Comparison of ENCODE assay signal across 8 mouse cellular contexts in genomic region chr9:44396684-44397411, GRCm38 (mm10). TPM values are rescaled to one million over a fixed set of nuclear protein-coding genes. Genes with fewer than 3 reads are reported as not detected.
DNase-seq lines count a peak whose midpoint lies in the region; ATAC-seq and TF ChIP-seq lines count a peak whose summit lies in the region.

Gene Slc37a4 (plus strand): TSS chr9:44396852.

- peak within 1 kb of the TSS; percentile 58 to 80 (median 64) for H3K4me3 ChIP-seq in CH12.LX (replicated peaks in 1 of 3; ENCODE audit: low read depth in 2 of 3, low read length in 2 of 3, poor library complexity in 1 of 3)
- H3K4me3 ChIP-seq in forebrain, embryonic 11.5 days (ENCODE audit: low read depth, low read length): peak within 1 kb of the TSS; percentile 73
- H3K4me3 ChIP-seq in heart, embryonic 16.5 days (ENCODE audit: low read length): peak within 1 kb of the TSS; percentile 86
- H3K4me3 ChIP-seq in liver, embryonic 15.5 days (replicated peaks): peak within 1 kb of the TSS; percentile 89
- H3K4me3 ChIP-seq in neural tube, embryonic 12.5 days: peak within 1 kb of the TSS; percentile 70

- H3K27ac ChIP-seq in CH12.LX (ENCODE audit: insufficient read depth, low read depth): peak within 1 kb of the TSS; percentile 15; the same call in 1 of the 2 replicates
- H3K27ac ChIP-seq in forebrain, embryonic 11.5 days (ENCODE audit: low read depth, low read length): 0 out of 2 replicates have a peak within 1 kb of the TSS, but pooled peaks have one; percentile 55
- peak within 1 kb of the TSS; percentile 96 for H3K27ac ChIP-seq in heart, embryonic 16.5 days (ENCODE audit: low read length)
- peak within 1 kb of the TSS; percentile 93 for H3K27ac ChIP-seq in liver, embryonic 15.5 days (replicated peaks)
- H3K27ac ChIP-seq in neural tube, embryonic 12.5 days: peak within 1 kb of the TSS; percentile 80; the same call in 1 of the 2 replicates

- peak within 1 kb of the TSS; percentile 81 for H3K4me2 ChIP-seq in CH12.LX (ENCODE audit: insufficient read depth, low read depth, poor library complexity, severe bottlenecking)
- peak within 1 kb of the TSS; percentile 95 for H3K4me2 ChIP-seq in forebrain, embryonic 11.5 days (ENCODE audit: low read depth, low read length, severe bottlenecking)
- H3K4me2 ChIP-seq in heart, embryonic 16.5 days (ENCODE audit: low read depth, low read length): peak within 1 kb of the TSS; percentile 81
- peak within 1 kb of the TSS; percentile 99 for H3K4me2 ChIP-seq in liver, embryonic 15.5 days
- peak within 1 kb of the TSS; percentile 95 for H3K4me2 ChIP-seq in neural tube, embryonic 12.5 days (replicated peaks)

- H3K4me1 ChIP-seq in CH12.LX (ENCODE audit: control insufficient read depth in 1 of 2, insufficient read depth in 2 of 2): peaks cover 10 to 71% of the 10 kb centered on the region in 2 experiments
- H3K4me1 ChIP-seq in forebrain, embryonic 11.5 days (replicated peaks; ENCODE audit: control insufficient read depth, insufficient read depth, low read length): peaks cover 10% of the 10 kb centered on the region; the same call in 1 of the 2 replicates
- peaks cover 51% of the 10 kb centered on the region for H3K4me1 ChIP-seq in heart, embryonic 16.5 days (ENCODE audit: control insufficient read depth, insufficient read depth, low read length)
- H3K4me1 ChIP-seq in liver, embryonic 15.5 days (replicated peaks): peaks cover 59% of the 10 kb centered on the region
- H3K4me1 ChIP-seq in neural tube, embryonic 12.5 days: peaks cover 22% of the 10 kb centered on the region

- H3K27me3 ChIP-seq in CH12.LX (replicated peaks): no peaks in the 10 kb centered on the region
- no peaks in the 10 kb centered on the region for H3K27me3 ChIP-seq in forebrain, embryonic 11.5 days (ENCODE audit: control insufficient read depth, insufficient read depth, low read length)
- no peaks in the 10 kb centered on the region for H3K27me3 ChIP-seq in heart, embryonic 16.5 days (ENCODE audit: control insufficient read depth, insufficient read depth, low read length)
- H3K27me3 ChIP-seq in liver, embryonic 15.5 days: no peaks in the 10 kb centered on the region
- no peaks in the 10 kb centered on the region for H3K27me3 ChIP-seq in neural tube, embryonic 12.5 days (replicated peaks)

- no peaks in the 10 kb centered on the region for H3K79me2 ChIP-seq in CH12.LX (replicated peaks; ENCODE audit: control insufficient read depth, extremely low read depth, insufficient read depth, poor library complexity, severe bottlenecking)

- TF ChIP-seq POLR2A in CH12.LX (IDR thresholded peaks at IDR 0.05; ENCODE audit: low read depth, low read length): peak; percentile 89

- peak; percentile 98 for ATAC-seq in forebrain, embryonic 11.5 days (replicated peaks; ENCODE audit: low FRiP score)
- peak; percentile 97 for ATAC-seq in heart, embryonic 16.5 days (replicated peaks; ENCODE audit: extremely low read depth, insufficient read depth, low FRiP score)
- ATAC-seq in liver, embryonic 15.5 days (ENCODE audit: insufficient read depth): peak; percentile 98
- peak; percentile 97 for ATAC-seq in neural tube, embryonic 12.5 days (ENCODE audit: low FRiP score, low read depth)

- dilution Hi-C loops in CH12.LX (cut with MboI; ENCODE audit: extremely low pct_ligation_motif_present, extremely low pct_unique_long_range_greater_than_20kb, low sequenced_read_pairs): no loop called here

- no peak for TF ChIP-seq EP300 in CH12.LX (IDR thresholded peaks at IDR 0.05; ENCODE audit: low read length)

- no peaks in the 10 kb centered on the region for H3K9me3 ChIP-seq in CH12.LX (replicated peaks; ENCODE audit: low read length)
- no peaks in the 10 kb centered on the region for H3K9me3 ChIP-seq in forebrain, embryonic 11.5 days (ENCODE audit: control insufficient read depth, low read length)
- H3K9me3 ChIP-seq in heart, embryonic 16.5 days (replicated peaks; ENCODE audit: control insufficient read depth, low read length): no peaks in the 10 kb centered on the region
- no peaks in the 10 kb centered on the region for H3K9me3 ChIP-seq in liver, embryonic 15.5 days (replicated peaks)
- no peaks in the 10 kb centered on the region for H3K9me3 ChIP-seq in neural tube, embryonic 12.5 days

- H3K36me3 ChIP-seq in CH12.LX (replicated peaks in 1 of 2; ENCODE audit: control insufficient read depth in 1 of 2, insufficient read depth in 1 of 2, low read length in 1 of 2): peaks cover 21 to 48% of the 10 kb centered on the region in 2 experiments
- H3K36me3 ChIP-seq in forebrain, embryonic 11.5 days (ENCODE audit: control insufficient read depth, insufficient read depth, low read length): peaks cover 3% of the 10 kb centered on the region; the same call in 1 of the 2 replicates
- peaks cover 8% of the 10 kb centered on the region for H3K36me3 ChIP-seq in heart, embryonic 16.5 days (ENCODE audit: control insufficient read depth, insufficient read depth)
- peaks cover 38% of the 10 kb centered on the region for H3K36me3 ChIP-seq in liver, embryonic 15.5 days (replicated peaks)
- H3K36me3 ChIP-seq in neural tube, embryonic 12.5 days: peaks cover 39% of the 10 kb centered on the region

- H3K9ac ChIP-seq in CH12.LX (ENCODE audit: insufficient read depth, low read depth): peak within 1 kb of the TSS; percentile 64
- peak within 1 kb of the TSS; percentile 83 for H3K9ac ChIP-seq in forebrain, embryonic 11.5 days (ENCODE audit: low read length)
- H3K9ac ChIP-seq in heart, embryonic 16.5 days (ENCODE audit: low read length): peak within 1 kb of the TSS; percentile 93
- peak within 1 kb of the TSS; percentile 91 for H3K9ac ChIP-seq in liver, embryonic 15.5 days
- peak within 1 kb of the TSS; percentile 83 for H3K9ac ChIP-seq in neural tube, embryonic 12.5 days

- DNase-seq in CH12.LX (ENCODE audit: extremely low read depth): peak; percentile 97
- peak; percentile 97 for DNase-seq in c-Kit-positive CD71-positive TER-119-negative erythroid progenitor cells, embryonic 14.5 days (ENCODE audit: low read depth)
- DNase-seq in forebrain, embryonic 11.5 days (ENCODE audit: low spot score): peak; percentile 93
- peak; percentile 97 to 99 for DNase-seq in kidney, postnatal 36 days
- DNase-seq in telencephalon, adult 2 months (ENCODE audit: low read depth, low spot score): peak; percentile 98

- in situ Hi-C loops in CH12.LX (cut with MboI; ENCODE audit: low pct_ligation_motif_present, low pct_unique_long_range_greater_than_20kb, low sequenced_read_pairs): loop anchor here (5.0 kb wide), 1 partner anchor 55 kb away; the partner anchor contains the start of gene Hmbs

- under 1% methylated on average over 43 of the region's 43 CpGs for WGBS in forebrain, embryonic 11.5 days
- WGBS in heart, embryonic 16.5 days: under 1% methylated on average over 43 of the region's 43 CpGs
- under 1% methylated on average over 43 of the region's 43 CpGs for WGBS in liver, embryonic 15.5 days (ENCODE audit: insufficient replicate concordance)
- under 1% methylated on average over 43 of the region's 43 CpGs for WGBS in neural tube, embryonic 12.5 days

- TF ChIP-seq CTCF in CH12.LX (conservative IDR thresholded peaks at IDR 0.05 in 1 of 2, IDR thresholded peaks at IDR 0.05 in 1 of 2; ENCODE audit: low read depth in 2 of 2, low read length in 2 of 2): no peak; a peak in 1 of 4 replicates

- TF ChIP-seq RAD21 in CH12.LX (IDR thresholded peaks at IDR 0.05; ENCODE audit: low read depth, low read length): no peak

TF ChIP-seq in CH12.LX, 34 proteins besides CTCF, POLR2A, EP300 and RAD21 (continues in another document):
- TF ChIP-seq POLR2AphosphoS2 (IDR thresholded peaks at IDR 0.05; ENCODE audit: low read depth, low read length) (peak; percentile 69; the same call in 1 of the 2 replicates), USF2 (conservative IDR thresholded peaks at IDR 0.05; ENCODE audit: low read depth, low read length) (peak; percentile 84), ZC3H11A (IDR thresholded peaks at IDR 0.05; ENCODE audit: low read depth, low read length) (no peak), SIN3A (IDR thresholded peaks at IDR 0.05; ENCODE audit: low read length) (peak; percentile 68), ZNF384 (IDR thresholded peaks at IDR 0.05; ENCODE audit: low read depth, low read length) (no peak), TBP (conservative IDR thresholded peaks at IDR 0.05; ENCODE audit: low read depth, low read length) (peak; percentile 88), NRF1 (IDR thresholded peaks at IDR 0.05; ENCODE audit: low read depth, low read length) (peak; percentile 96), USF1 (IDR thresholded peaks at IDR 0.05; ENCODE audit: low read depth, low read length) (peak; percentile 89), ZMIZ1 (IDR thresholded peaks at IDR 0.05; ENCODE audit: low read depth, low read length) (peak; percentile 91), CHD2 (IDR thresholded peaks at IDR 0.05; ENCODE audit: low read length) (peak; percentile 44; the same call in 1 of the 2 replicates), ELF1 (IDR thresholded peaks at IDR 0.05; ENCODE audit: low read depth, low read length) (peak; percentile 92), JUND (conservative IDR thresholded peaks at IDR 0.05; ENCODE audit: low read depth, low read length) (no peak), RCOR1 (conservative IDR thresholded peaks at IDR 0.05; ENCODE audit: low read depth, low read length) (no peak), BHLHE40 (IDR thresholded peaks at IDR 0.05; ENCODE audit: low read depth, low read length) (no peak), MYC (IDR thresholded peaks at IDR 0.05; ENCODE audit: low read depth, low read length) (0 out of 2 replicates have a peak, but pooled peaks have one; percentile 13), TCF12 (IDR thresholded peaks at IDR 0.05; ENCODE audit: low read depth, low read length) (peak; percentile 38; the same call in 1 of the 2 replicates), KAT2A (IDR thresholded peaks at IDR 0.05; ENCODE audit: insufficient replicate concordance, low read length) (no peak), PAX5 (IDR thresholded peaks at IDR 0.05; ENCODE audit: low read length) (no peak), NELFE (IDR thresholded peaks at IDR 0.05; ENCODE audit: low read depth, low read length) (peak; percentile 85), MAX (IDR thresholded peaks at IDR 0.05; ENCODE audit: low read length) (peak; percentile 72), JUN (IDR thresholded peaks at IDR 0.05; ENCODE audit: insufficient read depth, low read depth, low read length) (no peak), MAFK (IDR thresholded peaks at IDR 0.05; ENCODE audit: insufficient replicate concordance, low read length) (no peak)

RNA-seq across cellular contexts. Expression of gene Slc37a4, which starts in this region (rescaled TPM):
- total RNA-seq in CH12.LX (2012; rRNA removed): 13.8 and 25.5 TPM in 2 replicates
- 29.9 and 38.7 TPM in 2 replicates for total RNA-seq in CH12.LX (2014; rRNA removed)
- 10.3 and 11.7 TPM in 2 replicates for polyA plus RNA-seq in CH12.LX (2012; ENCODE audit: insufficient read length, low read depth)
- polyA plus RNA-seq in forebrain, embryonic 11.5 days (2014; fragmentation: Nextera tagmentation; extraction: Ambion mirVana): 24.8 and 24.9 TPM in 2 replicates
- polyA plus RNA-seq in heart, embryonic 16.5 days (2015; fragmentation: Nextera tagmentation; extraction: Ambion mirVana): 37.8 and 42.0 TPM in 2 replicates
- polyA plus RNA-seq in liver, embryonic 15.5 days (2015; fragmentation: Nextera tagmentation; extraction: Ambion mirVana): 46.3 and 59.8 TPM in 2 replicates
- polyA plus RNA-seq in neural tube, embryonic 12.5 days (2016; fragmentation: Nextera tagmentation; extraction: Ambion mirVana): 44.1 and 45.5 TPM in 2 replicates

Comparison
In these comparisons a context has a peak if more than half of its experiments do, and no peak if none do; other contexts are left out.
1. Peak in every context shown above with its lines: DNase-seq, ATAC-seq, H3K4me3 ChIP-seq and H3K27ac ChIP-seq.
2. H3K27ac ChIP-seq: peak in every context shown above with its lines; median percentile 96 in heart, embryonic 16.5 days; 93 in liver, embryonic 15.5 days; 80 in neural tube, embryonic 12.5 days; 55 in forebrain, embryonic 11.5 days; 15 in CH12.LX.